Mouse (Mus musculus): ENCODE measurements at regions not wholly inside any gene's neighbourhood (a gene's known extent, or its start where the extent isn't known, plus 50 kb on each side); places are given as distances from the start of the nearest gene placed in this dataset.

DNA sequence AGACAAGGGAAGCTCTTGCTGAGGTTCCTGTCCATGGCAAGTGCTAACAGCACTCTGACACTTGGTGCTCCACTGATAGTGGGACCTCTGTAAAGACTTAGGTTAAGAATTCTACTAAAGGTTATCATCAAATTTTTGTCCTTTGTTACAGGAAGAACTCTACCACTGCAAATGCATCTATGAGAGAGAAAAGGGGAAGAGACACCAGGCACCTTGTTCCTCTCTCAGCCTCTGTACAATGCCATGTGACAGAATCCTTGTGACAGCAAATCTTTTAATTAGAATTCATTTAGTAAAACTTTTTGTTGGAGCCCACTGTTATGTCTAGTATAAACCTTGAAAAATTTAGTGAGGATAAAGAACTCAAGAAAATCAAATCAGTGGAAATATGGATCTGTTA is 247.5 kb upstream of the Marcks start:
- Histone ChIP-seq H3K27ac (ENCODE audit: low read length) (no peak overlapping the region), H3K4me2 (replicated peaks; ENCODE audit: low read depth, low read length) (no peak overlapping the region), H3K36me3 (ENCODE audit: insufficient read depth, low read length) (no peaks in the 10 kb centered on the region)

DNA sequence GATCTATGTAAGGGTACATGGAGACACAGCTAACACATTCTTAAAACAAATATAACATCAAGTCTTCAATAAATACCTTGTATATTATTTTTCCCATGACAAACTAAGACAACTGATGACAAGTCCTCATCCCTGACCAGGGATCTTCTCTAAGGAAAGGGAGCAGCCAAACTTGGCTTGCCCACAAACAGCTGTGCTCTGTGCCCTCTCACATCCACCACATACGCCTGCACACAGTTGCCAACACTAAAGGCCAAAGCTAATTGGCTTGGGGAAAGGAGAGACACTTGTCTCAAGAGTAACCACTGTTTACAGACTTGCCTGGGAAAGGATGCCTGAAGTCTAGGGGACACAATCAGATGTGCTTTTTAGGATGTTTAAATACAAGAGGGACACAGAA is 241.3 kb upstream of the Marcks start:
- ATAC-seq (ENCODE audit: low FRiP score, low TSS enrichment) = no peak

More for the DNA sequence above, 247.5 kb upstream of the Marcks start:
- Histone ChIP-seq H3K4me1 (ENCODE audit: insufficient read depth, low read length) (no peaks in the 10 kb centered on the region), H3K4me3 (ENCODE audit: low read length) (no peak overlapping the region), H3K9ac (replicated peaks; ENCODE audit: low read length) (no peak overlapping the region), H3K9me3 (ENCODE audit: low read length) (no peaks in the 10 kb centered on the region), H3K27me3 (ENCODE audit: insufficient read depth, low read length) (no peaks in the 10 kb centered on the region)
- ATAC-seq (ENCODE audit: low FRiP score, low TSS enrichment) = no peak

DNA sequence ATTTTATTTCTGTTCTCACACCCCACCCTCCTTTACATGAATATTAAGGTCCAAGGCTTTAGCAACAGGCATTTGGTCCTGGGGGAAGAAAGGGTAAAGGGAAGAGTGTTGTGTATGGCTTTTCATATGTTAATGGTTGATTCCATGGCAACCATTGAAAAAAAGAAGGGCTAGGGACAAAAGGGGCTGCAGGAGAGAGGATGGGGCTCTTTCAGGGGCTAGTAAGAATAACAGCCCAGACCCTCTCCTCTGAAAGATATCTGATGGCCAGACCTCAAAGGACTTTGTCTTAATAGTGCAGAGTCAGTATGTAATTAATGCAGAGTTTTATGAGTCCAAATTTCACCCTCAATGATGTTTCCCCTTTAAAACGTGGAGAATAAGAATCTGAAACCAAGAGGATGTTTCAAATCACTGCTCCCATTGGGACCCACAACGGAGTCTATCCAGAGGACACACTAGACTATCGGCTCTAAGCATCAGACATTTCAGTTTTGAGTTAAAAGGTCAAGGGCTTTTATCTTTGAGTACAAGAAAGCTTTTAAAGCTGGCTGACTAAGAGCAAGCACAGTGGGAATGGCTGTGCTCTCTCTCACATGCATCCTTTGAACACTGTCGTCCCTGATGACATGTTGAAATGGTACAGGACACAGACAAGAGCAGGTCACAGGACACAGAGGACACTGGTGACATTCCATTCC is 239.4 kb upstream of the Marcks start:
- WGBS = 39% methylated on average over 4 of the region's 4 CpGs
- H3K9ac ChIP-seq (replicated peaks; ENCODE audit: low read length) = no peak overlapping the region
- H3K4me3 ChIP-seq (ENCODE audit: low read length) = no peak overlapping the region
- no peaks in the 10 kb centered on the region for H3K36me3 ChIP-seq (ENCODE audit: insufficient read depth, low read length)
- H3K4me2 ChIP-seq (replicated peaks; ENCODE audit: low read depth, low read length) = no peak overlapping the region
- no peak for ATAC-seq (ENCODE audit: low FRiP score, low TSS enrichment)
- H3K27me3 ChIP-seq (ENCODE audit: insufficient read depth, low read length) = no peaks in the 10 kb centered on the region
- H3K9me3 ChIP-seq (ENCODE audit: low read length) = no peaks in the 10 kb centered on the region
- no peaks in the 10 kb centered on the region for H3K4me1 ChIP-seq (ENCODE audit: insufficient read depth, low read length)
- H3K27ac ChIP-seq (ENCODE audit: low read length) = no peak overlapping the region

More for the DNA sequence above, 241.3 kb upstream of the Marcks start:
- 65% methylated on average over 1 of the region's 1 CpGs for WGBS
- Histone ChIP-seq H3K4me3 (ENCODE audit: low read length) (no peak overlapping the region), H3K27ac (ENCODE audit: low read length) (no peak overlapping the region), H3K9me3 (ENCODE audit: low read length) (no peaks in the 10 kb centered on the region), H3K27me3 (ENCODE audit: insufficient read depth, low read length) (no peaks in the 10 kb centered on the region), H3K4me1 (ENCODE audit: insufficient read depth, low read length) (no peaks in the 10 kb centered on the region), H3K36me3 (ENCODE audit: insufficient read depth, low read length) (no peaks in the 10 kb centered on the region), H3K4me2 (replicated peaks; ENCODE audit: low read depth, low read length) (no peak overlapping the region), H3K9ac (replicated peaks; ENCODE audit: low read length) (no peak overlapping the region)

DNA sequence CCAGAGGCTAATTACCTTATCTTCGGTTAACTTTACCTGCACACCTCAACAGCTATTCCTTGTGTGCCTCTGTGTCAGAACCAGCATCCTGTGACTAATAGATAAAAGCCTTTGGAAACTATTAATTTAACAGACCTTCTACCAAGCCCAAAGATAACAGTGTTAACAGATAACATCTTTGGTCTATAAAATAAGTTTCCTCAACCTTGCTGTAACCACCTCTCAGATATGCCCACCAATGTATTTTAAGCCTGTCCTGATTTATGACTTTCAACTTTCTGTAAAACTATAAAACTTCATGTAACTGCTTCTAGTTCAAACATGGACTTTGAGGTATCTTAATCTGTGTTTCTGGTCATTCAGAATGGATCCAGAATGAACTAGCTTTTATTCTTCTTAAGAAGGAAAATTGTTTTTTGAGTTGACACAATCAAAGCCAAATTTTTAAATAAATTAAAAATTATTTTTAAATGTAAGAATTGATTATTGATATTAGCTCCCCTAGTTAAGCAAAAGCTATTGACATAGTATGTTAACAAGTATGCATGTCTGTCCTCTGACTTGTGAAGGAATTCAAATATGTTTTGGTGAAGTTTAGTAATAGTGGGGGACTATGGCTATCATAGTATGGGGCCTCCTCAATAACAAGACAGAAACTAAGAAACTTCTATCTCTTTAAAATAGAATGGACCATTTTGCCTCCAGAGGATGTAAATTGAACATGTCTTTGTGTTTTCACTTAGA is 238.7 kb upstream of the Marcks start:
- no peaks in the 10 kb centered on the region for H3K4me1 ChIP-seq (ENCODE audit: insufficient read depth, low read length)
- no peaks in the 10 kb centered on the region for H3K27me3 ChIP-seq (ENCODE audit: insufficient read depth, low read length)
- no peak overlapping the region for H3K9ac ChIP-seq (replicated peaks; ENCODE audit: low read length)
- no peak overlapping the region for H3K4me2 ChIP-seq (replicated peaks; ENCODE audit: low read depth, low read length)
- no peak overlapping the region for H3K4me3 ChIP-seq (ENCODE audit: low read length)
- no peak overlapping the region for H3K27ac ChIP-seq (ENCODE audit: low read length)
- ATAC-seq (ENCODE audit: low FRiP score, low TSS enrichment) = no peak
- WGBS = 84% methylated on average over 1 of the region's 1 CpGs
- no peaks in the 10 kb centered on the region for H3K36me3 ChIP-seq (ENCODE audit: insufficient read depth, low read length)
- no peaks in the 10 kb centered on the region for H3K9me3 ChIP-seq (ENCODE audit: low read length)

DNA sequence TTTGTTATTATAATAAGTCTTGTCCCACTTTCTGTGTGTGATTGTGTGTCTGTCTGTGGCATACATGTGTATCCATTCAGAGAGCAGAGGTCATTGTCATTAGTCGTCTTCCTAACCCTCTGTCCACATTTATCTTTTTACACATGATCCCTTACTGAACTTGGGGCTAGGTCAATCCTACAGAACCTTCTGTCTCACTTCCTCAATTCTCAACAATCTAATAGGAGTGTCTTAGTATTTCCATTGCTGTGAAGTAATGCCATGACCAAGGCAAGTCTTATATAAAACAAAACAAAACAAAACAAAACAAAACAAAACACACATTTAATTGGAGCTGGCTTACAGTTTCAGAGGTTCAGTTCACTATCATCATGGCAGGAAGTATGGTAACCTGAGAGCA is 237.5 kb upstream of the Marcks start:
- Histone ChIP-seq H3K4me2 (replicated peaks; ENCODE audit: low read depth, low read length) (no peak overlapping the region), H3K27me3 (ENCODE audit: insufficient read depth, low read length) (no peaks in the 10 kb centered on the region), H3K9ac (replicated peaks; ENCODE audit: low read length) (no peak overlapping the region), H3K4me3 (ENCODE audit: low read length) (no peak overlapping the region), H3K36me3 (ENCODE audit: insufficient read depth, low read length) (no peaks in the 10 kb centered on the region), H3K9me3 (ENCODE audit: low read length) (no peaks in the 10 kb centered on the region), H3K4me1 (ENCODE audit: insufficient read depth, low read length) (no peaks in the 10 kb centered on the region), H3K27ac (ENCODE audit: low read length) (no peak overlapping the region)
- WGBS = 69% methylated on average over 1 of the region's 1 CpGs
- ATAC-seq (ENCODE audit: low FRiP score, low TSS enrichment) = no peak

DNA sequence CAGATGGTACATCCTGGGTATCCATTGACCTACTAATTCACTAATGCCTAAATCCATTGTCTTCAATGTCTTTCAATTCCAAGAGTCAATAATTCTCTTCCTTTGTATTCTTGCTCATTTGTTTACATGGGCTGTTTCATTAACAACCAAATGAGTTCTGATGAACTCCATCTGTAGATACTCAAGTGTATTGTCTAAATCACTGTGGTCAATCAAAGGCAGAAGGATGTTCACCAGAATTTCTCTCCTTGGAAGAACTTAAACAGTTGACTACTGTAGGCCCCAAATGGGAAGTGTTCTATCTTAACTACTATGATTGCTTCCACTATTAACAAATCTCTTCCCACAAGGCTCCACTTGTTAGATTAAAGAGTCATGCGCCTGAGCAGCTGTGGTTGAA is 236.9 kb upstream of the Marcks start:
- Histone ChIP-seq H3K27ac (ENCODE audit: low read length) (no peak overlapping the region), H3K4me3 (ENCODE audit: low read length) (no peak overlapping the region), H3K9me3 (ENCODE audit: low read length) (no peaks in the 10 kb centered on the region), H3K9ac (replicated peaks; ENCODE audit: low read length) (no peak overlapping the region), H3K27me3 (ENCODE audit: insufficient read depth, low read length) (no peaks in the 10 kb centered on the region), H3K4me1 (ENCODE audit: insufficient read depth, low read length) (no peaks in the 10 kb centered on the region), H3K4me2 (replicated peaks; ENCODE audit: low read depth, low read length) (no peak overlapping the region), H3K36me3 (ENCODE audit: insufficient read depth, low read length) (no peaks in the 10 kb centered on the region)
- WGBS = 97% methylated on average over 1 of the region's 1 CpGs
- no peak for ATAC-seq (ENCODE audit: low FRiP score, low TSS enrichment)

DNA sequence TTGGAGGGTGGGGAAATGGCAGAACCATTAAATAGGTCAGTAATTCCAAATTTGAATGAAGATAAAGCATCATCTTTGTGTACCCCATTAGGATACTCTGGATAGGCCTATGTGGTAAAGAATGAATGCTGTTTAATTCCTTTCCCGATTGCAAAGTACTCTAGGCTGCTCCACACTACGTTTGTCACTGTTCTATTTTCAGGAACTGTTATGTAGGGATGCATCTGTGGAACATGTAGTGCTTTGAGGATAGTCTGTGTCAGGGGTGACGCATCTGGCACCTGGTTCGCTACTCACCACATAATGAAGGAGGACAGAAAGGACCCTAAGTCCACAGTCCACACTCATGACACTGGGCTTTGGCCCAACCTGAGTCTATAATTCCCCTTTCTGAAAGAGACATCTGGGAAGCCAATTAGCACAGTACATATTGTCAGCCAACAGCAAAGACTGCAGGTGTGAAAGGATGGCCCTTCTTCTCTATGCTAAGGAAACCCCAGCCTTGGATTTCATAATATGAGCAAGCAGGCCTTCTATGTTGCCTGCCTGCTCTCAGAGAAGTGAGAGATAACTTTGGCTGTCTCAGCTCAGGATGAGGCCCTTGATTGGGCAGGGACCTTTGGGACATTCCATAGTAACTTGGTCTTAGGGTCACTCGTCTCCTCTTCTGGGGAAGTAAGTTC is 230.4 kb upstream of the Marcks start:
- no peak overlapping the region for H3K4me3 ChIP-seq (ENCODE audit: low read length)
- H3K4me1 ChIP-seq (ENCODE audit: insufficient read depth, low read length) = no peaks in the 10 kb centered on the region
- H3K27me3 ChIP-seq (ENCODE audit: insufficient read depth, low read length) = no peaks in the 10 kb centered on the region
- 92% methylated on average over 5 of the region's 5 CpGs for WGBS
- H3K4me2 ChIP-seq (replicated peaks; ENCODE audit: low read depth, low read length) = no peak overlapping the region
- H3K36me3 ChIP-seq (ENCODE audit: insufficient read depth, low read length) = no peaks in the 10 kb centered on the region
- no peak overlapping the region for H3K9ac ChIP-seq (replicated peaks; ENCODE audit: low read length)
- ATAC-seq (ENCODE audit: low FRiP score, low TSS enrichment) = no peak
- no peaks in the 10 kb centered on the region for H3K9me3 ChIP-seq (ENCODE audit: low read length)
- no peak overlapping the region for H3K27ac ChIP-seq (ENCODE audit: low read length)

DNA sequence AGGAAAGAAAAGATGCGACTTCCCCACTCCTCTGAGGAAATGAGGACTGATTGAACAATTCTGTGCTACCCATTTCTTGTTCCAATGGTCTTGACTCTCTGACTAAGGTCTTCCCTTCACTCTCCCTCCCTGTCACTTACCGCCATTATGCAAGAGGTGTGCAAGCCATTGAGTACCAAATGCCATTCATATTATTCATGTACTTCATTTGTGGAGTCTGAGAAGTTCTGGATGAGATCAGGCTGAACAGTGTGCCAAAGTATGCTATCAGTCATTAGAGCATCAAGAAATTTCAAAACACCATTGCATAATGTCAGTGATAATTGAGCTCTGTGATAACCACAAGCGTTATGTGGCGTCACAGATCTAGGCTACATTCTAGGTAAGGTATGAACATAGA is 229.1 kb upstream of the Marcks start:
- WGBS = 93% methylated on average over 4 of the region's 4 CpGs
- no peak overlapping the region for H3K4me3 ChIP-seq (ENCODE audit: low read length)
- no peaks in the 10 kb centered on the region for H3K4me1 ChIP-seq (ENCODE audit: insufficient read depth, low read length)
- H3K27me3 ChIP-seq (ENCODE audit: insufficient read depth, low read length) = no peaks in the 10 kb centered on the region
- ATAC-seq (ENCODE audit: low FRiP score, low TSS enrichment) = no peak
- no peaks in the 10 kb centered on the region for H3K9me3 ChIP-seq (ENCODE audit: low read length)
- no peak overlapping the region for H3K27ac ChIP-seq (ENCODE audit: low read length)
- no peak overlapping the region for H3K9ac ChIP-seq (replicated peaks; ENCODE audit: low read length)
- H3K36me3 ChIP-seq (ENCODE audit: insufficient read depth, low read length) = no peaks in the 10 kb centered on the region
- no peak overlapping the region for H3K4me2 ChIP-seq (replicated peaks; ENCODE audit: low read depth, low read length)

DNA sequence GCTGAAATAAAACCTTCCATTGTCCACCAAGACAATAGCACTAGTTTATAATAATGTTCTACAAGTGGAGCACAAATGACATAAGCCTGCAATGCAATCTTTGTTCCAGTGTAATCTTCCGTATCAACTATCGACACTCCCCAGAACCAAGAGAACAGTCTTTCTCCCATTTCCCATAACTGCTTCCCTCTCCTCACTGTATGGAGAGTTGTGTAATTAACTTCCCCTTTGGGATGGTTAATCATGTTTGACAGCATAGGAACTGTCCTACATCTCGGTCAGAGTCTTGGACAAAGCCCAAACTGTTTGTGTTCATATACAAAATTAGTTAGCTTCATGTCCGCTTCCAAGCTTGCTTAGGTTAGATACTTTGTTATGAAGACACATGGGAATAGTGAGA is 225.8 kb upstream of the Marcks start:
- H3K36me3 ChIP-seq (ENCODE audit: insufficient read depth, low read length) = no peaks in the 10 kb centered on the region
- no peaks in the 10 kb centered on the region for H3K9me3 ChIP-seq (ENCODE audit: low read length)
- no peaks in the 10 kb centered on the region for H3K4me1 ChIP-seq (ENCODE audit: insufficient read depth, low read length)
- H3K9ac ChIP-seq (replicated peaks; ENCODE audit: low read length) = no peak overlapping the region
- no peak overlapping the region for H3K4me2 ChIP-seq (replicated peaks; ENCODE audit: low read depth, low read length)
- peak; percentile 23; the same call in 1 of the 2 replicates for ATAC-seq (ENCODE audit: low FRiP score, low TSS enrichment)
- 44% methylated on average over 4 of the region's 4 CpGs for WGBS
- no peaks in the 10 kb centered on the region for H3K27me3 ChIP-seq (ENCODE audit: insufficient read depth, low read length)
- H3K27ac ChIP-seq (ENCODE audit: low read length) = no peak overlapping the region
- no peak overlapping the region for H3K4me3 ChIP-seq (ENCODE audit: low read length)

DNA sequence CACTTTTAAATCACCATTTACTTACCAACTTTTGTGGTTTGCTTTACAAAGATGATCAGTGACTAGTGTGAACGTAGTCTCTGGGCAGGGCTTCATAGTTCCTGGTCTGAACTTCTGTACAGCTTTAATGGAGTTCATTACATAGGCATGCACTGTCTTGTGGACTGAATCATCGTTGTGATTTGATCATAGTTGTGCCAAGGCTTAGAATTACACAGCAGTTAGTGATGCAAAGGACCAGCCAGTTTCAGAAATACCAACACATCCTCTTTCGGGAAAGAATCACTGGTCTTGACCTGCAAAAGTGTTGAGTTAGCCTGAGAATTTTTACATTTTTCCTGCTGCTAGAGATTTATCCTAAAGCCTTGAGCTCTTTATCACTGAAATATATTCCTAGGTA is 222.3 kb upstream of the Marcks start:
- Histone ChIP-seq H3K4me1 (ENCODE audit: insufficient read depth, low read length) (peaks cover 10% of the 10 kb centered on the region; the same call in 1 of the 2 replicates), H3K4me2 (replicated peaks; ENCODE audit: low read depth, low read length) (no peak overlapping the region), H3K27me3 (ENCODE audit: insufficient read depth, low read length) (no peaks in the 10 kb centered on the region), H3K27ac (ENCODE audit: low read length) (no peak overlapping the region), H3K4me3 (ENCODE audit: low read length) (no peak overlapping the region), H3K9ac (replicated peaks; ENCODE audit: low read length) (no peak overlapping the region), H3K9me3 (ENCODE audit: low read length) (no peaks in the 10 kb centered on the region), H3K36me3 (ENCODE audit: insufficient read depth, low read length) (no peaks in the 10 kb centered on the region)
- 85% methylated on average over 3 of the region's 3 CpGs for WGBS
- no peak for ATAC-seq (ENCODE audit: low FRiP score, low TSS enrichment)
